Mouse (Mus musculus) midbrain, postnatal 0 days (tissue): ENCODE measurements around the gene Iqschfp. TPM values are rescaled to one million over a fixed set of nuclear protein-coding genes. Genes with fewer than 3 reads are reported as not detected.

ENCODE experiments used
- ATAC-seq: fragments of 200-750 bp; cut with Nextera tagmentation; 2 replicates; pipeline ENCODE4 v1.8.0; 2017; ENCODE audit warnings: moderate number of reproducible peaks, mild to moderate bottlenecking, moderate TSS enrichment, moderate library complexity; ENCODE audit not compliant: low FRiP score
- DNase-seq: peaks from one replicate; pipeline ENCODE4 v3.0.0-alpha.2; 2015; ENCODE audit warnings: low spot score
- H3K27ac ChIP-seq: fragments of 300-500 bp; sonication (generic); 2 replicates; pipeline ENCODE4 v1.5.1; 2014; ENCODE audit warnings: low read depth, mild to moderate bottlenecking, low read length, mixed read lengths
- H3K27me3 ChIP-seq: fragments of 300-500 bp; sonication (generic); 2 replicates; pipeline ENCODE4 v1.6.1; 2014; ENCODE audit warnings: low read length, control low read depth, mixed read lengths; ENCODE audit not compliant: insufficient read depth
- H3K36me3 ChIP-seq: fragments of 300-500 bp; sonication (generic); 2 replicates; pipeline ENCODE4 v1.6.1; 2014; ENCODE audit warnings: low read length, control low read depth, mixed read lengths; ENCODE audit not compliant: insufficient read depth
- H3K4me1 ChIP-seq: fragments of 300-500 bp; sonication (generic); 2 replicates; pipeline ENCODE4 v1.6.1; 2014; ENCODE audit warnings: mild to moderate bottlenecking, control low read depth, antibody characterized with exemption, low read length, mixed read lengths; ENCODE audit not compliant: insufficient read depth
- H3K4me2 ChIP-seq: fragments of 300-500 bp; sonication (generic); 2 replicates; pipeline ENCODE4 v1.6.1; 2014; ENCODE audit warnings: low read depth, mild to moderate bottlenecking, low read length, mixed read lengths; ENCODE audit not compliant: poor library complexity, severe bottlenecking
- H3K4me3 ChIP-seq: fragments of 300-500 bp; sonication (generic); 2 replicates; pipeline ENCODE4 v1.5.1; 2014; ENCODE audit warnings: low read depth, mild to moderate bottlenecking, low read length, moderate library complexity
- H3K9ac ChIP-seq: fragments of 300-500 bp; sonication (generic); replicated peaks from 2 replicates; pipeline ENCODE4 v1.6.1; 2014; ENCODE audit warnings: mild to moderate bottlenecking, low read length, moderate library complexity, mixed read lengths; ENCODE audit not compliant: poor library complexity, severe bottlenecking
- H3K9me3 ChIP-seq: fragments of 300-500 bp; sonication (generic); 2 replicates; pipeline ENCODE4 v1.6.1; 2016; ENCODE audit warnings: low read length, control low read depth
- CTCF ChIP-seq: IDR thresholded peaks from 2 replicates; pipeline ENCODE4 v1.5.1; 2016; ENCODE audit warnings: antibody characterized with exemption, mild to moderate bottlenecking
- WGBS: fragments of 180-500 bp; shearing (Covaris S2); extraction: QIAGEN DNeasy Blood & Tissue Kit; methylation state at CpG from one replicate; pipeline ENCODE4 v1.1.7; 2014; 5-methylcytosine and 5-hydroxymethylcytosine counted together
- polyA plus RNA-seq: library from polyadenylated mRNA; unstranded; fragments of >200 nt; fragmentation: Nextera tagmentation; extraction: Ambion mirVana; gene quantifications from 2 replicates; pipeline ENCODE4 v1.2.1, GENCODE M21; 2015
- total RNA-seq: library from RNA; depleted of rRNA; stranded (reverse); fragments of >200 nt; gene quantifications from 2 replicates; pipeline ENCODE4 v1.2.3, GENCODE M21; 2014

Iqschfp gene
- total and polyA plus RNA-seq, 2 experiments from 2014 or later = 4.5 to 5.7 TPM

GRCm38 (mm10) chr3:68483517-68483916 lies 591.5 kb downstream of the Iqschfp start:
- H3K4me2 ChIP-seq = no peak overlapping the region
- no peaks in the 10 kb centered on the region for H3K9me3 ChIP-seq
- H3K27ac ChIP-seq = no peak overlapping the region
- no peak for TF ChIP-seq CTCF
- H3K4me1 ChIP-seq = no peaks in the 10 kb centered on the region
- no peaks in the 10 kb centered on the region for H3K27me3 ChIP-seq
- no peak overlapping the region for H3K4me3 ChIP-seq
- ATAC-seq = no peak
- no peaks in the 10 kb centered on the region for H3K36me3 ChIP-seq
- no peak overlapping the region for H3K9ac ChIP-seq
- no peak for DNase-seq
- 87% methylated on average over 3 of the region's 3 CpGs for WGBS

GRCm38 (mm10) chr3:68484021-68484420 lies 592.0 kb downstream of the Iqschfp start:
- Histone ChIP-seq H3K27me3 (no peaks in the 10 kb centered on the region), H3K4me2 (no peak overlapping the region), H3K9me3 (no peaks in the 10 kb centered on the region), H3K27ac (no peak overlapping the region), H3K36me3 (no peaks in the 10 kb centered on the region), H3K9ac (no peak overlapping the region), H3K4me3 (no peak overlapping the region), H3K4me1 (no peaks in the 10 kb centered on the region)
- 87% methylated on average over 9 of the region's 9 CpGs for WGBS
- TF ChIP-seq CTCF = no peak
- ATAC-seq (no peak), DNase-seq (no peak)

- no peak overlapping the region for H3K27ac ChIP-seq
- no peaks in the 10 kb centered on the region for H3K4me1 ChIP-seq
- H3K9ac ChIP-seq = no peak overlapping the region
- 87% methylated on average over 4 of the region's 4 CpGs for WGBS
- ATAC-seq = no peak
- no peak overlapping the region for H3K4me3 ChIP-seq
- no peak for DNase-seq
- H3K36me3 ChIP-seq = no peaks in the 10 kb centered on the region
- H3K27me3 ChIP-seq = no peaks in the 10 kb centered on the region
- no peak overlapping the region for H3K4me2 ChIP-seq
- no peaks in the 10 kb centered on the region for H3K9me3 ChIP-seq
- 0 out of 2 replicates have a peak, but pooled peaks have one; percentile 6 for TF ChIP-seq CTCF
Observed at GRCm38 (mm10) chr3:68484561-68484960, 592.5 kb downstream of the Iqschfp start.

GRCm38 (mm10) chr3:68487621-68488020 lies 595.6 kb downstream of the Iqschfp start:
- Histone ChIP-seq H3K4me3 (no peak overlapping the region), H3K4me2 (no peak overlapping the region), H3K36me3 (no peaks in the 10 kb centered on the region), H3K27ac (no peak overlapping the region), H3K27me3 (no peaks in the 10 kb centered on the region), H3K9me3 (no peaks in the 10 kb centered on the region), H3K9ac (no peak overlapping the region), H3K4me1 (no peaks in the 10 kb centered on the region)
- WGBS = 83% methylated on average over 1 of the region's 1 CpGs
- TF ChIP-seq CTCF = no peak
- ATAC-seq (no peak), DNase-seq (no peak)

- Histone ChIP-seq H3K9ac (no peak overlapping the region), H3K4me3 (no peak overlapping the region), H3K4me1 (0 out of 2 replicates have a peak, but pooled peaks cover 1% of the 10 kb centered on the region), H3K27ac (no peak overlapping the region), H3K36me3 (no peaks in the 10 kb centered on the region), H3K27me3 (no peaks in the 10 kb centered on the region), H3K4me2 (no peak overlapping the region), H3K9me3 (no peaks in the 10 kb centered on the region)
- 89% methylated on average over 5 of the region's 5 CpGs for WGBS
- DNase-seq (no peak), ATAC-seq (no peak)
- TF ChIP-seq CTCF = no peak
Observed at GRCm38 (mm10) chr3:68488316-68488715, 596.3 kb downstream of the Iqschfp start.

GRCm38 (mm10) chr3:68491516-68491915 lies 599.5 kb downstream of the Iqschfp start:
- Histone ChIP-seq H3K27me3 (no peaks in the 10 kb centered on the region), H3K4me3 (no peak overlapping the region), H3K9ac (no peak overlapping the region), H3K4me1 (0 out of 2 replicates have a peak, but pooled peaks cover 4% of the 10 kb centered on the region), H3K4me2 (no peak overlapping the region), H3K27ac (no peak overlapping the region), H3K9me3 (no peaks in the 10 kb centered on the region), H3K36me3 (no peaks in the 10 kb centered on the region)
- DNase-seq (no peak), ATAC-seq (no peak)
- WGBS = 75% methylated on average over 6 of the region's 6 CpGs
- TF ChIP-seq CTCF = no peak
